Mouse (Mus musculus) kidney, postnatal 10 days (tissue): ENCODE measurements around the gene Smarcd1.
"Not testable (repeated sequence)": the region's sequence is repeated elsewhere in the genome, so short reads cannot be mapped to it uniquely, and the experiment has no call there.

Source experiments
- DNase-seq: peaks from one replicate; pipeline ENCODE4 v3.0.0; 2021; ENCODE audit warnings: mixed read lengths

The Smarcd1 gene

DNA sequence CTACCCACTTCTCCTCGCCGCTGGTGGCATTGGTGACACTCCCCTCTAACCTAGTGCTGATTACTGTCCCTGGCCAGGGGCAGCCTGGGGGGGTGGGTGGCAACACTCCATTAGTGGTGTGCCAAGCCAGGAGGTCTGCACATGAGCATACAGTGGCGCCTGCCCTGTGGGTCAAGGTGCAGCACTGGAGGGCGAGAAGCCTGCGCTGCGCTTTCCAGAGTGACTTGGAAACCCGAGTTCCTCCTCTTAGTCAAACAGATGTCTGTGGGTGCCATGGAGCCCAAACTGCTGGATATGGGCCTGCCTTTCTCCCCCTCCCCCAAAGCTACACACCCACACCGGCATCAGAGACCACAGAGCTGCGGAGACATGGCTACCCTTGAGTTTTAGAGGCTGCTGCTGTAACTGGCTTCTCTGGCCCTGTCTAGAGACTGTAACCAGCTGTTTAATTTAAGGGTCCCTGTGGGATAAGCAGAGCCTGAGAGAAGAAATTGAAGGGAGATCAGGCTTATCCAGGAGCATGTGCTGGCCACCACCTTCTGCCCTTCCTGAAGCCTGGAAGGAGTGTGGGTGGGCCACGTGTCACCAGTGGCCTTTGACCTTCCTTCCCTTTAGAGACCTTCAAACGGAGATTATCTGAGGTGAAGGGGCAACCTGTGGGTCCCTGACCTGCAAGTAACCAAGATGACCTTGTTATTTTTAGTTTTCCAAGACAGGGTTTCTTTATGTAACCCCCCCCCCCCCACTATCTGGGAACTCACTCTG, 14.2 kb downstream of the Smarcd1 start:
- DNase-seq = peak; percentile 73

DNA sequence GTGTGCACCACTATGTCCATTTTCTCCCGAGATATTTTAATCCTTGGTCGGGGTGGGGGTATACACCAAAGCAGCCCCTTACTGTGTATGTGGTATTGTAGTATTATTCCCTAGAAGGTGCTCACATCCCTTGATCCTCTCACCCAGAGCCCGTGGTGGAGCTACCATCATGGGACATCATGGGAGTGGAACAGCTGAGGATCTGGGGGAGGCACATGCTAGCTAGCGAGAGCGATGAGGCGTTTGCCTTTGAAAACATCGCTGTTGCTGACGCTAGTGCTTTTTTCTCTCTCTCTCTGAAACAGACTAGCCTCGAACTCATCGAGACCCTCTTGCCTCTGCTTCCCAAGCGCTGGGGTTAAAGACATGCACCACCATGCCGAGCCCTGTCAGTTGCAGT, 14.9 kb downstream of the Smarcd1 start:
- DNase-seq = no peak

DNA sequence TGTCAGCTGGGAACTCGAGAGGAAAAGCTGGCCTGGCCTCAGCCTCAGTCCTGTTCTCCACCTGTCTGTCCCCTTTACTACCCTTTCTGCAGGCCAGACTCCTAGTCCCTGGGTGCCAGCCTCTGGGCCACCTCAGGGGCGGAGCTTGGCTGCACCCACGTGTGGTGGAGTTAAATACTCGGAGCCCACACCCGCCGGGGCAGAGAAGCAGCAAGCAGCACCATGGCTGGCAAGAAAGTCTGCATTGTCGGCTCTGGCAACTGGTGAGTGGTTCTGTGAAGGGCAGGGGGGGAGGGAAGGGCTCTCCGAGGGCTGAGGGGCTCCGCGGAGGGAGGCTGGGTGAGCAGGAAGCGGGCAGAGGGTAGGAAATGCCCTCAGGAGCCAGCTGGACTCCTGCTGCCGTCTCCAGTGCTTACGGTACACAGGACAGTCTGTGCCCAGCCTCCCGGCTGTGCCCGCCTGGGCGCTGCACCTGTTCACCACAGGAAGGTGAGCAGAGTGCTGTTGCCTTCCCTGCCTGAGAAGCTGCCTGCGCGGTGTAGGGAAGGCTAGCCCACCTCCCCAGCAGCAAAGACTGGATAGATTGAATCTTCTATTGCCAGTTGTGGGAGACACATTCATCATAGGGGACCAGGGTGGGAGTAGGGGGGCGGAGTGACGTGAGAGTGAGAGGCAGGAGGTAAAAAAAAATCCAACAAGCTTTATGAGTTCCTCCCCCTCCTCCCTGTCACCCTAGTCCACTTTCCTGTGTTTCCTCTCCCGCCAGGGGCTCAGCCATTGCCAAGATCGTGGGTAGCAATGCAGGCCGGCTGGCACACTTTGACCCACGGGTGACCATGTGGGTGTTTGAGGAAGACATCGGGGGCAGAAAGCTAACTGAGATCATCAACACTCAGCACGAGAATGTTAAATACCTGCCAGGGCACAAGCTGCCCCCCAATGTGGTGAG, 15.7 kb downstream of the Smarcd1 start, which contains the start of gene Gpd1:
Gene Gpd1, plus strand, starts transcription at position 130 of the 949 bp plus-strand sequence.
- peak; percentile 81 for DNase-seq

DNA sequence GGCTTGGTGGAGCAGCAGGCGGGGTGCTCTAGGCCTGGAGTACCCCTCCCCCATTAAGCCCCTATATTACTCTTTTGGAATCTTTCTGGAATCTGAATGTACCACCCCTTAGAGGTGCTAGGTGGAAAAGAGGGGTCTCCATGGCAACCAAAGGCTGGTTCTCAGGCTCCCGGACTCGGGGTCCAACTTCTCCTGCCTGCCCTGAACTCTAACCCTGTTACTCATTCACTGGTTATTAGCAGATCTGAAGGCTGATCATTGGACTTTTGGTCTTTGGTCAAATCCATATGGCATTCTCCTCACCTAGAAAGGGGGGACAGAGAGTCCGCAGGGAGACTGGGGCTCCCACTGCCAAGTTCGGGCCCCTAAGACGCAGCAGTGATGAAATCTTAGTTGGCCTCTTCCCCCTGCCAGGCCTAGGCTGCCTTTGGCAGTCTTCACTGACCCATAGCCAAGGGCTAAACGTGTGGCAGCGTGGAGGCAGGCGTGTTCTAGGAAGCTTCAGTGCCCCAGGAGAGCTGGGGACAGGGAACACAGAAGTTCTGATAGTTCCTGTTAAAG, 16.6 kb downstream of the Smarcd1 start:
- peak; percentile 64 for DNase-seq

DNA sequence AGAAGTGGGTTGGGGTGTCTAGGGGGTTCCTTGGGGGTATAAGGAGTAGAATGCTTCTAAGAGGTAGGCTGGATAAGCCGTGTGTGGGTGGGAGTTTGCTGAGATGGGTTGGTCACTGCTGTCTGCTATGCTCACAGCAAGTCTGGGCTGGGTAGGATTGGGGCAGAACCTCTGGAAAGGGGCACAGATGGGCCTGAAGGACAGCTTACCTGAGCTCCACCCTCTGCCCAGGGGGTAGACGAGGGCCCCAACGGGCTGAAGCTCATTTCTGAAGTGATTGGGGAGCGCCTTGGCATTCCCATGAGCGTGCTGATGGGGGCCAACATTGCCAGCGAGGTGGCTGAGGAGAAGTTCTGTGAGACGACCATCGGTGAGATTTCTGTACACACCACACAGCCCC, 17.9 kb downstream of the Smarcd1 start:
- no peak for DNase-seq

DNA sequence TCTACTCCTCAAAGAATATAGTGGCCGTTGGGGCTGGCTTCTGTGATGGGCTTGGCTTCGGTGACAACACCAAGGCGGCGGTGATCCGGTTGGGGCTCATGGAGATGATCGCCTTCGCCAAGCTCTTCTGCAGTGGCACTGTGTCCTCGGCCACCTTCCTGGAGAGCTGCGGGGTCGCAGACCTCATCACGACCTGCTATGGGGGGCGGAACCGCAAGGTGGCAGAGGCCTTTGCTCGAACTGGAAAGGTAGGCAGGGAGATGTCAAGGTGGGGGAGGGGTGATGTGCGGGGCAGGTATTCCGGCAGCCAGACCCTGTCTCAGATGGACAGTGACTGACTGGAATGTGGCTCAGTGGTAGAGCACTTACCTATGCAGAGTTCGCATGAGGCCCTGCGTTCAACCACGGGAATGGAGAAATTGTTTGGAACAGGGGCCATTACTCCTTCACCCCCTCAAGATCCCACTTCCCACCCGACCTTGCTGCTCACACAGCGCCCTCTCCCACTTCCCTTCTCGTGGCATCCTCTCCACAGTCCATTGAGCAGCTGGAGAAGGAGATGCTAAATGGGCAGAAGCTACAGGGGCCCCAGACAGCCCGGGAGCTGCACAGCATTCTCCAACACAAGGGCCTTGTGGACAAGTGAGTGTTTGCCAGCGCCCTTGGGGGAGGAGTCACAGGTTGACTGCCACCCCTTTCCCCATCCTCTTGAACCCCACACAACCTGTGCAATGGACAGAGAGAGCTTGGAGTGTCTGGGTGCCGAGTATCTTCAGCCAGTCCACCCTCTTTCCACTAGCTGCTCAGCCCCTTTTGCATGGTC, 20.2 kb downstream of the Smarcd1 start:
- DNase-seq = no peak

DNA sequence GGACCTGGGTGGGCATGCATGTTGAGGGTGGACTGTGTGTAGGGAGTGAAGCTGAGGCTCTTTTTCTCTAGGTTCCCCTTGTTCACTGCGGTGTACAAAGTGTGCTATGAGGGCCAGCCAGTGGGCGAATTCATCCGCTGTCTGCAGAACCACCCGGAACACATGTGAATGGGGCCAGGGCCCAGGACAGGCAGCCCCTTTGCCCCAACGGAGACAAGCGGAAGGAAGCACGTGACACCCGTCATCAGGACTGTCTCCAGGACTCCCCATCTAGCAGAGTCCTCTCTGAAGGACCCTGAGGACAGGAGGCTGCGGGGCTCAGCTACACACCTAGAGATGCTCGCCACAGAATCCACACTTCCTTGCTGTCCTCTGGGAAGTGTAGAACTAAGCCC, 21.2 kb downstream of the Smarcd1 start:
- no peak for DNase-seq

DNA sequence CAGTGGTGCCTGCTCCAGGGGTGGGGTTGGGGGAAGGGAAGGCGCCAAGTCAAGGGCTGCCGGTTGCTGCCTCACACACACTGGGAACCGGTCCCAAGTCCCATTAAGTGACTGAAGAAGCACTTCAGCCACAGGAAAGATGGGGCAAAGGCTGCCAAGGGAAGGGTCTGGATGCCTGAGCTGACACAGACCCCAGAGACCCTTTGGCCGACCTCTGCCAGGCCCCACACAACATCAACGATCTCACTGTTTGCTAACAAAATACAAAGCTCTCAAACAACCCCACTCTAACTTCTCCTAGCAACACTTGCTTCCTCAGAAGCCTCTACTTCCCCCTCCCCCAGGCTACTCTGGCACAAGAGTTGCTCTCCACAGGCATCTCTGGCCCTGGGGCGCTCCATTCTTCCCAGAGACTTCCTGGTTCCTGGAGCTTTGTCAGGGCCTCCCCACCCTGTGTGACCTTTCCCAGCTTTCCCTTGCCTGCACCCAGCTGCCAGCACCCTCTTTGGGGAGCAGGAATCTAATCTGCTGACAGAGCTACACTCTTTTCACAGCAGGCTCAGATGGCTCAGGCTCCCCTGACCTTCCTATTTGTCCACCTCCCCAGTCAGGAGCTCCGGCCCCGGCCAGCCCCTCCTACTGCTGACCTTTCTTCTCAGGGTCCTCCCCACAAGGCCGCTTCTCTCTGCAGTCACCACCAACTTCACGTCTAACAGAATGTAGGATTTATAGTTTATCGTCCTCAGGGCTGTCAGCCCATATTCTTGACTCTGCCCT, 21.8 kb downstream of the Smarcd1 start:
- peak; percentile 76 for DNase-seq

DNA sequence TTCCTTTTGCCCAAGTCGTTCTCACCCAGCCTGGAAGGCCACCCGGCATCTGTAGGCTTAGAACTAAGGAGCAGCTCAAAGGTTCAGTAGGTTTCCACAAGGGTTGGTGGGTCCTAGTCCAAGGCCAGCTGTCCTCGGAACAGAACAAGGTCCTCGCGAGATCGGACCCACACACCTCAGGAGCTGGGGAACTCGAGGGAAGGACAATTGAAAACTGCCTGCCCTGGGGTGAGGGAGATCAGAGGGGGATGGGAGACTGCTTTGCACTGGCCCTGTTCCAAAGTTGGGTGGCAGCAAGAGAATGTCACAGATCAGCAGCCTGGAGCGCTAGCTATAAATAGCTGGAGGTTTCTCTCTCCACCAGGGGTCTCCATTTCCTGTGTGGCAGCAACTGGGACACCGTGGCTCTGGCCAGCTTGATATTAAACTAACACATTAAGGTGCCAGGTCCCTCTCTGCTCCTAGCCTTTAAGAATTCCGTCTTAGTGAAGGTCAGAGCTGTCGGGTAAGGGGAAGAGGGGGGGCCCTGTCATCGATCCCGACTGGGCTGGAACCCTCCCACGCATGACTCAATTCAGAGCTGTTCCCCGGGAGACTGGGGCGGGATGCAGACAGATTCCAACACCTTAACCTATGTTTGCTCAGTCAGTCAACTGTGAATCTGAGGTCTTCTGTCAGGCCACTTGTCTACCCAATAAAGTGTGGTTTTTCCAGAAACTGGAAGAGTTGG, 22.5 kb downstream of the Smarcd1 start:
- DNase-seq = peak; percentile 84

DNA sequence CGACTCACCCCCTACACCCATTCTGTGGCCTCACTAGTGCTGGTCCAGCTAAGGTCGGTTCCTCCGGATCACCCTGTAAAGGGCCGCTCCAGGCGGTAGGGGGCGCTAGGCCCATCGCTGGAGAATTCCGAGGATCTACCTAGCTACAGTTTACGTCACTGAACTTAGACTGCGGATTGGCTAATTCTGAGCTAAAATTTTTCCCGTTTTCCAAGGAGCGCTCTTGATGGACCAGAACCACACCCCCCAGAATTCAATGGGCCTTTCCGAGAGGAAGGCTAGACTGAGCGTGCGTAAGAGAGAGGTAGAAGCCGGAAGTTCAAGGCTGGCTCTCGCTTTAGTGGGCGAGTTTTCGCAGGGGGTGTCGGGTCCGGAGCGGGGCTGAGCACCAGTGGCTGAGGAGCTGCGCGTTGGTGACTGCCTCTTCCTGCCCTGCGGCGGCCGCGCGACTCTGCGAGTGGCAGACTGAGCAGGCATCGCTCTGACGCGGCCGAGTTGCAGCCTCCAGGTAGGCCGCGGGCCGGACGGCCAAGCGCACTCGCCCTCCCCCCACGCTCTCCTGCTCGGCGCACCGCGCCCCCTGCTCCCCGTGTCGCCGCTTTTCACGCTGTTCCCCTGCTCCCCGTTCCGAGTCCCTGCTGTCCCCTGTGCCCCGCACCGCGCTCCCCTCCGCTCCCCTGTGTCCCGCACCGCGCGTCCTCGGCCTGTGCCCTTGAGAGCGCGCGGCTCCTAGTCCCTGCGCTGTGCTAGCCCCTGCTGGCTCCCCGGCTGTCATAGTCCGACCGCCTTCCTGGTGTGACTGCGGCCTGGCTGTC, 23.6 kb downstream of the Smarcd1 start, which contains the start of gene Cox14:
Gene Cox14, plus strand, starts transcription at position 278 of the 815 bp plus-strand sequence.
- DNase-seq = peak; percentile 94

DNA sequence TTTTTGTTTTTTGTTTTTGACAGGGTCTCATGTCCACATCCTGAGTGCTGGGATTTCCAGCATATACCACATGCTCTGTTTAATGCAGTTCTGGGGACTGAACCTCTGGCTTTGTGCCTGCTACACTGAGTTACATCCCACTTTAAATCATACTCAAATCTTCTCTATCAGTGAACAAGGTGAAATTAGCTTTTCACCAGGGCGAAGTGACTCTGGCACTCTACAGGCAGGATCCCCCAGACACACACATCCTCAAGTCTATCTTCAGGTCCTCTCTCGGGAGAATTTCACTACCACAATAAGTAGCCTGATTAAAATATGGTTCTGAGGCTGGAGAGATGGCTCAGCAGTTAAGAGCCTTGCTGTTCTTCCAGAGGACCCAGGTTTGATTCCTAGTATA, 24.6 kb downstream of the Smarcd1 start:
- DNase-seq = no peak

DNA sequence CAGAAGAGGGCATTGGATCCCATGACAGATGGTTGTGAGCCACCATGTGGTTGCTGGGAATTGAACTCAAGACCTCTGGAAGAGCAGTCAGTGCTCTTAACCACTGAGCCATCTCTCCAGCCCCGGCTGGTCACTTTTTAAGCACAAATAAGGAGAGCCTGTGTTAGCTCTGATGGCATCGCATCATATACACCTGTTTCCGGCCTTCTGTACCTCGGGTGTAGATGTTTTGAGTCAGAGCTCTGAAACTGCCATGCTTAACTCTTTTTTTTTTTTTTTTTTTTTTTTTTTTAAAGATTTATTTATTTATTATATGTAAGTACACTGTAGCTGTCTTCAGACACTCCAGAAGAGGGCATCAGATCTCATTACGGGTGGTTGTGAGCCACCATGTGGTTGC, 25.1 kb downstream of the Smarcd1 start:
- DNase-seq = not testable (repeated sequence)

DNA sequence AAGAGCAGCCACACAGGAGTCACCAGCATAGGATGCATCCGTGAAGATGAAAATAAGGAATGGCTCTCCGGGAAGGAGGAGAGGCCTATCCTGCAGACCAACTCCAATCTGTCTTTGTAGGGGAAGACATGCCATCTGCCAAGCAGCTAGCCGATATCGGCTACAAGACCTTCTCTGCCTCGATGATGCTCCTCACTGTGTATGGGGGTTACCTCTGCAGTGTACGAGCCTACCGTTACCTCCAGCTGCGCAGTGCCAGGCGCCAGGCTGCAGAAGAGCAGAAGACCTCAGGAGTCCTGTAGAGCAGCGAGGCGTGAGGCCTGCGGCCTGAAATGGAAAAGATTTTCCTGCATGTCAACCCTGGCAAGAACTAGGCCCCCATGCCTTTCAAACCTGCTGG, 25.6 kb downstream of the Smarcd1 start:
- DNase-seq = no peak

DNA sequence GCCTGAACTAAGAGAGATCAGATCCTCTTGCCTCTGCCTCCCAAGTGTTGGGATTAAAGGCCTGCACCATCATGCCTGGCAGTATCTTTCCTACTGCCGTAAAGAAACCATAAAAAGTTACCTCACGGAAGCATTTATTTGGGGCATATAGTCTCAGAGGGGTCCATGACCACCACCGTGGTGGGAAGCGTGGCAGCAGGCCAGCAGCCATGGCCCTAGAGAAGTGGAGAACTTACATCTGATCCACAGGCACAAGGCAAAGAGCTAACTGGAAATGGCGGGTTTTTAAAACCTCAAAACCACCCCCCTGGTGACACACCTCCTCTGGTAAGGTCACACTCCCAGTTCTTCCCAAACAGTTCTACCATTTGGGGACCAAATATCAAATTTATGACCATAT, 26.3 kb downstream of the Smarcd1 start:
- DNase-seq = no peak

DNA sequence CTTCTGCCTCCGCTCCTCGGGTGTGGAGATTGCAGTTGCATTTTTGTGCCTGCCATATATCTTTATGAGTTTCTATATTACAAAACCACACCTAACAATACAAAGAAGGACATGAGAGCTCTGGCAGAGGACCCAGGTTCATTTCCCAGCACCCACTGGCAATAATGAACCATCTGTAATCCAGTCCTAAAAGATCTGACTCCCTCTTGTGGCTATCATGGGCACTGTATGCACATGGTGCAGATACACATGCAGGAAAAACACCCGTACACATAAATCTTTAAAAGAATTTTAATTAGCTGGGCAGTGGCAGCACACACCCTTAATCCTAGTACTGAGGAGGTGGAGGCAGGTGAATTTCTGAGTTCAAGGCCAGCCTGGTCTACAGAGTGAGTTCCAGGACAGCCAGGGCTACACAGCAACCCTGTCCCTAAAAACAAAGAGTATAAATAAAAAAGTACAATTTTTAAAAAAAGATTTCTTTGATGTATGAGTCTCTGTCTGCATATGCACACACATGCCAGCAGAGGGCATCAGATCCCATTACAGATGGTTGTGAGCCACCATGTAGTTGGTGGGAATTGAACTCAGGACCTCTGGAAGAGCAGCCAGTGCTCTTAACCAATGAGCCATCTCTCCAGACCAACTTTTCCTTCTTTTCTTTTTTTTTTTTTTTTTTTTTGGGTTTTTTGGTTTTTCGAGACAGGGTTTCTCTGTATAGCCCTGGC, 27.3 kb downstream of the Smarcd1 start:
- DNase-seq = no peak

DNA sequence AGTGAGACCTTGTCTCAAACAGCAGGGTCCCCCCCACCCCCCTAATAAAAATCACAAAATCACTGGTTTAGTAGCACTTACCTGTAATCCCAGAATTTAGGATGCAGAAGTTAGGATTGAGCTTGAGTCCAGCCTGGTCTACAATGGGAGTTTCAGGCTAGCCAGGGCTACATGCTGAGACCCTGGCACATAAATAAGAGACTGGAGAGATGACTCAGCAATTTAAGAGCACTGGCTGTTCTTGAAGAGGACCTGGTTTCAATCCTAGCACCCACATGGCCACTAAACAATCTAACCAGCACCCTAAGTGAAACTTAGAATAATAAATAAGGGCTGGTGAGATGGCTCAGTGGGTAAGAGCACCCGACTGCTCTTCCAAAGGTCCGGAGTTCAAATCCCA, 29.2 kb downstream of the Smarcd1 start:
- DNase-seq = no peak

DNA sequence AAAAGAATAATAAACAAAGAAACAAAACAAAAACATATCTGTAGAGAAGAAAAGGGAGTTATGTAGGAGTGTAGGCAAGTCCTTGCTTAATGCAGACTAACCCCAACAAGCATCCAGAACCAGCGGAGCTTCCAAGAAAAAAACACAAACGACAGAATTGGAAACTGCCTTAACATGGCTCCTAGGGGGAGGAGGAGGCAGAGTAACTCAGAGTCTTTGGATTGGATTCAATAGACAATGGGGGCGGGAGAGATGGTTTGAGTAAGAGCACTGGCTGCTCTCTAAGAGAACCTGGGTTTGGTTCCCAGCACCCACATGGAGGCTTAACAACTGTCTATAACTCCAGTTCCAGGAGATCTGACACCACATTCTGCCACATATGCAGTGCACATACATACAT, 29.7 kb downstream of the Smarcd1 start:
- DNase-seq = no peak

DNA sequence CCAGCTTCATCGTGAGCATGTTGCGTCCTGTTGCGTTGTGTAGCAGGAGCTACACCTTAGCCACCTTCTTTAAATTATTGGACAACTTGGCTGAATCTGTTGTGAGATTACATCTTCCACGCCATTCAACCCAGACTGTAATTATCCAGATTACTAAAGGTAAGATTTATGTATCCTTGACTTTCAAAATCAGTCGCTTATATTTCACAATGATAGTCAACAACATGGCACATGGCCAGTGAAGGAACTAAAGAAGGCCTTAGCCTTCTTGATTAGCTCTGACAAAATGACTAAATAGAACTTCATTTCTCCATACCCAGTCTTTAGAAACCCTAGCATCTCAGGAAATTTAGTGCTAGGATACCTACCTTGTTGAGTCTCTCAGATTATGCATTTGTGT, 31.3 kb downstream of the Smarcd1 start:
- DNase-seq = no peak

DNA sequence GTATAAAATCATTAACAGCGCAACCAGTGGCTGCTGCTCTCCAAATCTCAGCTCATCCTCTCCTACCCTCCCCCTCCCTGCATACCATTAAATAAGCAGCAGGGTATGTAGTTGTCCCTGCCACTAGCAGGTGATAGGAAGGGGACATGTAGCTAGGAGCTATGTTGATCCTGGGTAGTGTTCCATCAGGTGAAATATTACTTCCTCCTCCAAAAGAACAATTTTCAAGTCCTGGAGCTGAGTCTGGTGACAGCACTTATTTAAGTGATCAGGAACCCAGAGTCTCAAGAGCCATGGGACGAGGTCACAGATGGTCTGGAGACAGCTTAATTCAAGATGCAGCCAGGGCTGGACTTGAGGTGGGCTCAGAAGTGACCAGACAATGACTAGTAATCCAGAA, 33.7 kb downstream of the Smarcd1 start:
- DNase-seq = peak; percentile 100
